Mouse (Mus musculus) skeletal muscle tissue, adult 2 months (tissue): Measurements from ENCODE around the gene Crbn.
A peak's percentile ranks its signal among the peaks of the same experiment; 100 is the strongest.

Source experiments
- DNase-seq: peaks from one replicate; pipeline ENCODE4 v3.0.0-alpha.2; 2012; ENCODE audit warnings: low read depth, low spot score

Crbn gene

GRCm38 (mm10) chr6:106799333-106800226 lies at the start of gene Crbn:
Crbn (minus strand) TSS chr6:106800077.
- peak; percentile 77 for DNase-seq

- DNase-seq: no peak
Measured at GRCm38 (mm10) chr6:106840181-106840580, 40.3 kb upstream of the Crbn start.

- no peak for DNase-seq
Measured at GRCm38 (mm10) chr6:106838053-106838452, 38.2 kb upstream of the Crbn start.

GRCm38 (mm10) chr6:106835316-106835715 lies 35.4 kb upstream of the Crbn start:
- no peak for DNase-seq

DNA sequence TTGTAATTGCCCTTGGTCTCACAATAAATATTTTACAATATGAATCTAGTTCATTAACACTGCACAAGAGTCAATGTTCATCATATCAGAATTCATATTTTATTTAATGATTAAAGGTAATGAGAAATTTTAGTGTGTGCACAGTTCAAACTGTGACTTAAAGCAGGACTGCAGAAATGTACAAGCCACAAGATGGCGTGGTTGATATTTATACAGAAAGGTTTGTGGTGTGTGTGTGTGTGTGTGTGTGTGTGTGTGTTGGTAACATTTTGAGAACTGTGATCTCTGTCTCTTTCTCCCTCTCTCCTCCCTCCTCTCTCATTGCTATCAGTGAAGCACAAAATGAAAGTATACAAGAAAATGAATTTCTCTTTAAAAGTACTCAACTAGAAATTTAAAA lies 22.5 kb upstream of the Crbn start:
- DNase-seq: no peak

DNA sequence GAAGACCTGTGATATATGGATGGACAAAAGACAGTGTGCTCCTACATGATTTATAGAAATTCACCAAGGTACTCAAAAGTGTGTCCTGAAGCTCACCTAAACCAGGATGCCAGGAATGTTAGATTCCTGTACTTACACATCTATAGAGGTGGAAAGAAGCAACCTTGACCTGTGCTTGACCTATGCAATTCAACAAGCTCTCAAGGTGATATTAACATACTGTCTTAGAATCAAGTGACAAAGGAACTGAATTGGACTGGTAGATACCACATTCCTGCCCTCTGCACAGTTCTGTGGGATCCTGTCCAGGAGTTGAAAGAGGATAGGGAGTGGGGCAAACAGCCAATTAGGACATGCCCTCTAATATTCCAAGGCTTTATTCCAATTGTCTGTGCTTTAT lies 20.7 kb upstream of the Crbn start:
- DNase-seq: no peak

- DNase-seq: no peak
Measured at GRCm38 (mm10) chr6:106819906-106820305, 20.0 kb upstream of the Crbn start.

- no peak for DNase-seq
Measured at GRCm38 (mm10) chr6:106819246-106819645, 19.4 kb upstream of the Crbn start.

- DNase-seq: no peak
Measured at GRCm38 (mm10) chr6:106810686-106811085, 10.8 kb upstream of the Crbn start.

GRCm38 (mm10) chr6:106809161-106809560 lies 9.3 kb upstream of the Crbn start:
- no peak for DNase-seq

GRCm38 (mm10) chr6:106804904-106805303 lies 5.0 kb upstream of the Crbn start:
- DNase-seq: no peak

- DNase-seq: no peak
Measured at GRCm38 (mm10) chr6:106800227-106800557, 315 bp upstream of the Crbn start.

- DNase-seq: no peak
Measured at GRCm38 (mm10) chr6:106794094-106794814, 5.6 kb downstream of the Crbn start.

DNA sequence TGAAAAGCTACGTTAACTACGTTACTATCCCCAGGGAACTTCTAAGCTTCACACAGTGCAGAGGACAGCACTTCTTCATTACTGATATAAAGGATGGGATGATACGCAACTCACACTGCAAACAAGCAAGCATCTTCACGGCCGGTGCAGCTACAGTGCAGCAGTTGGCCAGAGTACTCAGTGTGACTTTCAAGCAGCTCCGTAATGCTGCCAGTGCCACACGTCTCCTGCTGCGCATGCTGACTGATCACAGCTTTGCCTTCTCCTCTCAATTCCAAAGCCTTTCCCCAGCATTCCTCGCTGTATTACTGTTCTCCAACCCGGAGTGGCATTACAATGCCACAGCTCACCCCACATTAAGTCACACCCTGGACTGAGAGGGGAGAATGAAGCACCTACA lies 6.3 kb downstream of the Crbn start:
- no peak for DNase-seq

GRCm38 (mm10) chr6:106793088-106793487 lies 6.8 kb downstream of the Crbn start:
- no peak for DNase-seq

DNA sequence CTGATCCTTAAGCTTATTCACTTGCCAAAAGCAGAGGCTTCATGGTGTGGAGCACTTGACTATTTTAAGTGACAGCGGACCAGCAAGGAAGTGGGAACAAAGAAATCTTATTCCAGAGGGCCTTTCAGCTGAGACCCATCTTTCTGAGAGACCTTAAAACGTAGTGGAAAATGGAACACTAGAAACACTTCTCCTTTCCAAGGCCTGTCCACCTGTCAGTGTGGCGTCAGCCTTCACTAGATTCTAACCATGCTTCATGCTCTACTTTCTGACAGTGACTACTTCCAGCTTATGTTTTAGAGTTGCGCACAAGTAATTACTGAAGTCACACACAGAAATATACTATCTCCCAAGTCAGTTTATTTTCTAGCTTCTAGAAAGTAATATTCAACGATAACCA lies 7.4 kb downstream of the Crbn start:
- no peak for DNase-seq

DNA sequence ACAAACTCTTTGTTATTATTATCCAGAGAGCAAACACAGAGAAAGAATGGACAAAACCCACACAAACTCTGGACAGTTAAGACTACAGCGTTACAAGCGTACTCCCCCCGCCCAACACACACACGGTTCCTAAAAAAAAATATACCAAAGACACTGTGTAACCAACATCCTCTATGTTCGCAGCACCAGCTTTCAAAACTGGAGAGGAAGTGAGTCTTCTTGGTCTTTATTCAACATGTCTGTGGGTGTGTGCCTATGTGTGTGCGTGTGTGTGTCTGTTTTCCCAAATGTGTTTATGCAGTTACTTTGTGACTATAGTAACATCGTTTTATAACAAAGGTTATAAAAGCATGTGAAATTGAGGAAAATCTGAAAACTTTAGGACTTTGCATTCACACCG lies 8.4 kb downstream of the Crbn start:
- no peak for DNase-seq

DNA sequence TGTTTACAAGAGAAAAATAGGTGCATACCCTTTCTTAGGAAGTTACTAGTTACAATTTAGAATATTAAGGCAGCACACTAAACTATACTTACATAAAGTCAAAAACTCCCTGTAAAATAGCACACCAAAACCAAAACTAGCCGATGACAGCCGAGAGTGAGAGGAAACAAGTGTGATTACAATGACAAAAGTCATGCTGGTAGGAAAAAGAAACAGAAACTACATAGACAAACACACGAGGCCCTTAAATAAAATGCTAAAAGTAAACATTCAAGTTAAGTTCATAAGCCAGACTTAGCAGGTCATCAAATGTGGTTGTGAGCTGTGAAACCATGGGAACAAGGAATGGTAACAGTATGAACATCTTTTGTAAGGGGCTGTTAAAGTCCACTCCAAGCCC lies 12.7 kb downstream of the Crbn start:
- no peak for DNase-seq

GRCm38 (mm10) chr6:106770046-106770445 lies 29.8 kb downstream of the Crbn start:
- no peak for DNase-seq

DNA sequence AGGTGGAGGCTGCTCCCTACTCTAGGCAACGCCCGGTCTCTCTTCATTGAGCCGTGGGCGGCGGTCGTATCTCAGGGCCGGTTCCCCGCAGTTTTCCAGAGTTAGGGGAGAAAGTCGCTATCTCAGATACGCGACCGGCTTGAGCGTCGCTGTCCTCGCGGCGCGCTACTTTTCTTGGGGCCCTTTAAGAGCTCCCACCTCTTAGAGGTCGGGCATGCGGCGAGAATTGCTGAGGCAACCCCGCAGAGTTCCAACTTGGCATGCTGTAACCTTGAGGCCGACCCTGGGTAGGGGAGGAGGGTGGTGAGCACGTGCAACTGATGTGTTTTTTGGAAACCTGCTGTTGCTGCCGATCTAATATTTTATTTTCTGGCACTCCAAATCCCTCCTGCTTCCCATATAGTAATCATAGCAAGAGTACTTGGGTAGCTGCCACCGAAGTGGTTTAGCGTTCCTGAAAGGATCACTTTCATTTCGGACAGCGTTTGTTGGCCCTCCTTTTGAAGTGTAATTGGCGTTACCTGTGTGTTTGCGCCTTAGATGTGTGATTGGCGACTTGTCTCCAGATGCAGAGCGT lies 30.5 kb downstream of the Crbn start:
- DNase-seq: peak; percentile 7

DNA sequence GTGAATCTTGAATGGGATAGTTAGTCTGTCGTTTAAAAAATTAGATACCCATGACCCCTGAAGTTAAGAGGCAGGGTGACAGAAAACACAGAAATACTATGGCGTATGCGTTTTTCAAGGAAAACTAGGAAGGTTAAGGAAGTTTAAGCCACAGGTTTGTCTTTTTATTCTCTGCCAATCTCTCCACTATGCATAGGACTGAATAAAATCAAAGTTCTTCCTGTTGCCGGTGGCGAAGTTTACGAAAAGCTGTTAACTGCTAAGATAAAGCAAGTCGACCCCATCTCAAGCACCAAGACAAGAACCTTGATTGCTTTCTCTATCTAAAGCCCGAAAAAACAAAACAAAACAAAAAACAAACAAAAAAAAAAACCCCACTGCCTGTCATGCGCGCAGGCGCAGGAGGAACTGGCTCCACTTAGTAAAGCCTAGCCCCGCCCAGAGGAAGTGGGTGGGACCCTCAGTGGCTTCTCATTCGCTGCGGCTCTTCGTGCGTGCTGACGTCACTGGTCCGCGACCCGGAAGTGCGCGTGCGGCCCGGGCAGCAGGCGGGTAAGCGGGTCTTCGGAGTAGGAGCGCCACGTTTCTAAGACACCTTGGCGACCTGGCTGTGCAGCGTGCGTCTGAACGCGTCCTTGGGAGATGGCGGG lies 31.1 kb downstream of the Crbn start, which contains the start of gene Trnt1:
TSS of gene Trnt1 (plus strand) at position 481 of the 650 bp plus-strand sequence.
- peak; percentile 96 for DNase-seq

GRCm38 (mm10) chr6:106766774-106767173 lies 33.1 kb downstream of the Crbn start:
- DNase-seq: no peak
